Mouse (Mus musculus): ENCODE results near the gene Lrpap1. TPM values are rescaled to one million over a fixed set of nuclear protein-coding genes. Genes with fewer than 3 reads are reported as not detected.

The Lrpap1 gene
- polyA plus RNA-seq, 1 experiment from 2014 or later: 104 TPM

GRCm38 (mm10) chr5:35060098-35060497, 45.5 kb downstream of the Lrpap1 start:
- Histone ChIP-seq H3K4me1 (replicated peaks; ENCODE audit: control insufficient read depth, insufficient read depth, low read length) (peaks cover 6% of the 10 kb centered on the region; the same call in 1 of the 2 replicates), H3K36me3 (ENCODE audit: control insufficient read depth, insufficient read depth, low read length) (no peaks in the 10 kb centered on the region), H3K4me2 (replicated peaks; ENCODE audit: low read depth, low read length) (no peak overlapping the region), H3K27ac (ENCODE audit: low read depth, low read length) (no peak overlapping the region), H3K9me3 (ENCODE audit: control insufficient read depth, low read length) (no peaks in the 10 kb centered on the region), H3K9ac (ENCODE audit: low read depth, low read length) (no peak overlapping the region), H3K27me3 (ENCODE audit: control insufficient read depth, insufficient read depth, low read length) (peaks cover 12% of the 10 kb centered on the region), H3K4me3 (ENCODE audit: low read depth, low read length) (no peak overlapping the region)
- ATAC-seq (ENCODE audit: low FRiP score) (no peak), DNase-seq (ENCODE audit: low spot score) (no peak)
- WGBS: 73% methylated on average over 3 of the region's 3 CpGs

DNA sequence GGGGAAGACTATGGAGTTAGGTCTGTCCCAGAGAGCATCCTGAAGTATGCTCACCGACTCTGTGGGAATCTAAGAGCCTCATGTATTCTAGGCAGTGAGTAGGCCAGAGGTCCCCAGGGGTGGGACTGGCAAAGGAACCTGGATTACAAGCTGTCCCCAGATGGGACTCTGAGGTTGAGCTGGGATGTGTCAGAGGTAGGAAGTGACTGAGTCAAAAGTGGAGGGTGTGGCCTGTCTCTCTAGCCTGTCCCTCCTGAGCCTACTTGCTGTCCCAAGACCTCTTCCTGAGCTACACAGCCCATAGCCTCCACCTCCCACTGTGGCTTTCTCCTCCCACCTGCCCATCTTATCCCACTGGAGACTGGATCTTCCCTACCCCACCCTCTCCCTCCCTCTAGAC, 47.4 kb downstream of the Lrpap1 start:
- Histone ChIP-seq H3K4me3 (ENCODE audit: low read depth, low read length) (no peak overlapping the region), H3K27ac (ENCODE audit: low read depth, low read length) (no peak overlapping the region), H3K36me3 (ENCODE audit: control insufficient read depth, insufficient read depth, low read length) (no peaks in the 10 kb centered on the region), H3K4me2 (replicated peaks; ENCODE audit: low read depth, low read length) (no peak overlapping the region), H3K4me1 (replicated peaks; ENCODE audit: control insufficient read depth, insufficient read depth, low read length) (peaks cover 6% of the 10 kb centered on the region; the same call in 1 of the 2 replicates), H3K9me3 (ENCODE audit: control insufficient read depth, low read length) (no peaks in the 10 kb centered on the region), H3K27me3 (ENCODE audit: control insufficient read depth, insufficient read depth, low read length) (peaks cover 12% of the 10 kb centered on the region), H3K9ac (ENCODE audit: low read depth, low read length) (no peak overlapping the region)
- DNase-seq (ENCODE audit: low spot score) (no peak), ATAC-seq (ENCODE audit: low FRiP score) (no peak)
- 71% methylated on average over 1 of the region's 1 CpGs for WGBS

DNA sequence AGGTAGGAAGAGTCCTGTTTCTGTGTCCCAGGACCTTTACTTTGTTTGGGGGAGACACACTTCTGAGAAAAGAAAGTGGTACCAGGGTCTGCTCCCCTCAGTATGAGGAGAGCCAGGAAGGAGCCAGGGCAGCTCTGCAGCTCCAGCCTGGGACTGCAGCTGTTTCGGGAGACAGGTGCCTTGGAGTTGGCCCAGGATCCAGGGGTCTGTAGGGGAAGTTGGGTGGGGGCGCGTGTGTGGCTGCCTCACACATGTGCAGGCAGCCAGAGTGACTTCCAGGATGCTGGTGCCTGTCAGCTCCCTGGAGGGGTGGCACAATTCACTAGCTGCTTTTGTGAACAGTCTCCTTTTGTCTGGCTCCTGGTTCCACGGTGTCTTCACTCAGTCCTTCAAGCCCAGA, 48.0 kb downstream of the Lrpap1 start:
- Histone ChIP-seq H3K4me2 (replicated peaks; ENCODE audit: low read depth, low read length) (peak overlapping the region; percentile 97), H3K9me3 (ENCODE audit: control insufficient read depth, low read length) (no peaks in the 10 kb centered on the region), H3K36me3 (ENCODE audit: control insufficient read depth, insufficient read depth, low read length) (no peaks in the 10 kb centered on the region), H3K27me3 (ENCODE audit: control insufficient read depth, insufficient read depth, low read length) (peaks cover 12% of the 10 kb centered on the region), H3K27ac (ENCODE audit: low read depth, low read length) (no peak overlapping the region), H3K4me3 (ENCODE audit: low read depth, low read length) (peak overlapping the region; percentile 49), H3K4me1 (replicated peaks; ENCODE audit: control insufficient read depth, insufficient read depth, low read length) (peaks cover 6% of the 10 kb centered on the region; the same call in 1 of the 2 replicates), H3K9ac (ENCODE audit: low read depth, low read length) (no peak overlapping the region)
- ATAC-seq (ENCODE audit: low FRiP score) (no peak), DNase-seq (ENCODE audit: low spot score) (peak; percentile 20)
- WGBS: 15% methylated on average over 4 of the region's 4 CpGs

DNA sequence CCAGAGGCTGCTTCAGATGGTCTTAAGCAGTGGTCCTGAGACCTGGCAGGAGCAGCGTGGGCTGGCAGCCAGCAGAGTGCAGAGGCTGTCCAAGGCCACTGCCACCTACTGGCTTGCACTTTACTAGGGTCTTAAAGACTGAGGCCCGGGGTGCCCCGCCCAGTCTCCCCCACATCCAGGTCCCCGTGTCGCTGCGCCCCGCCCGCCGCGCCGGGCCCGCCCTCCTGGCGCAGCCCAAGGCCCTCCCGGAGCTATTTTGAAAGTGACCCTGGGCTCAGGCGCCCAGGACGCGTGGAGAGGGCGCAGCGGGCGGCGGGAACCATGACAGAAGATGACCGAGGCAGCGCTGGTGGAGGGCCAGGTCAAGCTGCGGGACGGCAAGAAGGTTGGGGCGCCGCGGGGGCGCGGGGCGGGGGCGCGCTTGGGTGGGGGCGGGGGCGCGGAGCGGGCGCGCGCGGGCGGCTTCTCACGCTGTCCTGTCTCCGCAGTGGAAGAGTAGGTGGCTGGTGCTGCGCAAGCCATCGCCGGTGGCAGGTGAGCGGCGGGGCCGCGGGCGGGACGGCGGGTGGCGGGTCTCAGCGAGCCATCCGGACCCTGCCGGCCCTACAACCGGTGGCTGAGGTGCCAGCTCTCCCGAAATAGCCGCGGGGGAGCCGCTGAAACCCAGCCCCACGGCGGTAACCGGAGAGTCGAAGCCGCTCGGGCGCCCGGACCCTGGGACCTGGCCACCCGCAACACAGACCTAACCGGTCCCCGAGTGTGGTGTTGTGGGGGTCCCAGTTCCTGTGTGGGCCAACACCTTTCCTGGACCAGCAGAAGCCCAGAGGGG, 48.7 kb downstream of the Lrpap1 start, which contains the start of gene Dok7:
Gene Dok7, plus strand, starts transcription at position 163 of the 829 bp plus-strand sequence.
- no peak within 1 kb of the TSS for H3K27ac ChIP-seq (ENCODE audit: low read depth, low read length)
- WGBS: under 1% methylated on average over 42 of the region's 74 CpGs
- DNase-seq (ENCODE audit: low spot score) (peak; percentile 57), ATAC-seq (ENCODE audit: low FRiP score) (peak; percentile 33; the same call in 1 of the 2 replicates)
- H3K27me3 ChIP-seq (ENCODE audit: control insufficient read depth, insufficient read depth, low read length): peaks cover 12% of the 10 kb centered on the region
- peaks cover 6% of the 10 kb centered on the region; the same call in 1 of the 2 replicates for H3K4me1 ChIP-seq (replicated peaks; ENCODE audit: control insufficient read depth, insufficient read depth, low read length)
- H3K9me3 ChIP-seq (ENCODE audit: control insufficient read depth, low read length): no peaks in the 10 kb centered on the region
- peak within 1 kb of the TSS; percentile 63 for H3K9ac ChIP-seq (ENCODE audit: low read depth, low read length)
- peak within 1 kb of the TSS; percentile 97 for H3K4me2 ChIP-seq (replicated peaks; ENCODE audit: low read depth, low read length)
- H3K4me3 ChIP-seq (ENCODE audit: low read depth, low read length): peak within 1 kb of the TSS; percentile 49
- no peaks in the 10 kb centered on the region for H3K36me3 ChIP-seq (ENCODE audit: control insufficient read depth, insufficient read depth, low read length)

DNA sequence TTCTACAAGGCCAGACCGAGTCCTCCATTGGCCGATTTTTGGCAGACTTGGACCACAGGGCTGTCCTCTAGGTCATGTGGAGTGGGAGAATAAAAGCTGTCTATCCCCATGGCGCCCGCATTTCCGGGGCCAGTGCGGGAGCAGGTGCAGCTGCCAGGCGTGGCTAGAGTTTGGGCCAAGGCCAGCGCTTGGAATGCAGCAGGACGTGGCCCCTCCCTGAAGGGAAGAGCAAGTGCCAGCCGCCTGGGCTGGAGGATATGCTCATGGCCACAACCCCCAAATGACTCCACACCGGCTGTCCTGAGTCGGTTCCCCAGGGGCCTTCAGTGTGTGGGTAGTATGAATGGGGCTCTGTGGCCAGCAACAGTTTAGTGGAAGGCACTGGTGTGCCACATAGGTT, 50.5 kb downstream of the Lrpap1 start:
- H3K27me3 ChIP-seq (ENCODE audit: control insufficient read depth, insufficient read depth, low read length): peaks cover 12% of the 10 kb centered on the region
- no peaks in the 10 kb centered on the region for H3K9me3 ChIP-seq (ENCODE audit: control insufficient read depth, low read length)
- no peak overlapping the region for H3K4me3 ChIP-seq (ENCODE audit: low read depth, low read length)
- no peak for DNase-seq (ENCODE audit: low spot score)
- ATAC-seq (ENCODE audit: low FRiP score): no peak
- H3K9ac ChIP-seq (ENCODE audit: low read depth, low read length): no peak overlapping the region
- 80% methylated on average over 12 of the region's 12 CpGs for WGBS
- peaks cover 6% of the 10 kb centered on the region; the same call in 1 of the 2 replicates for H3K4me1 ChIP-seq (replicated peaks; ENCODE audit: control insufficient read depth, insufficient read depth, low read length)
- H3K36me3 ChIP-seq (ENCODE audit: control insufficient read depth, insufficient read depth, low read length): no peaks in the 10 kb centered on the region
- H3K4me2 ChIP-seq (replicated peaks; ENCODE audit: low read depth, low read length): no peak overlapping the region
- H3K27ac ChIP-seq (ENCODE audit: low read depth, low read length): no peak overlapping the region

- no peak overlapping the region for H3K27ac ChIP-seq (ENCODE audit: low read depth, low read length)
- WGBS: 74% methylated on average over 3 of the region's 3 CpGs
- H3K9ac ChIP-seq (ENCODE audit: low read depth, low read length): no peak overlapping the region
- no peak for DNase-seq (ENCODE audit: low spot score)
- H3K4me3 ChIP-seq (ENCODE audit: low read depth, low read length): no peak overlapping the region
- peaks cover 6% of the 10 kb centered on the region; the same call in 1 of the 2 replicates for H3K4me1 ChIP-seq (replicated peaks; ENCODE audit: control insufficient read depth, insufficient read depth, low read length)
- ATAC-seq (ENCODE audit: low FRiP score): no peak
- peaks cover 12% of the 10 kb centered on the region for H3K27me3 ChIP-seq (ENCODE audit: control insufficient read depth, insufficient read depth, low read length)
- H3K9me3 ChIP-seq (ENCODE audit: control insufficient read depth, low read length): no peaks in the 10 kb centered on the region
- no peaks in the 10 kb centered on the region for H3K36me3 ChIP-seq (ENCODE audit: control insufficient read depth, insufficient read depth, low read length)
- no peak overlapping the region for H3K4me2 ChIP-seq (replicated peaks; ENCODE audit: low read depth, low read length)
Observed at GRCm38 (mm10) chr5:35054628-35055027, 50.9 kb downstream of the Lrpap1 start.

DNA sequence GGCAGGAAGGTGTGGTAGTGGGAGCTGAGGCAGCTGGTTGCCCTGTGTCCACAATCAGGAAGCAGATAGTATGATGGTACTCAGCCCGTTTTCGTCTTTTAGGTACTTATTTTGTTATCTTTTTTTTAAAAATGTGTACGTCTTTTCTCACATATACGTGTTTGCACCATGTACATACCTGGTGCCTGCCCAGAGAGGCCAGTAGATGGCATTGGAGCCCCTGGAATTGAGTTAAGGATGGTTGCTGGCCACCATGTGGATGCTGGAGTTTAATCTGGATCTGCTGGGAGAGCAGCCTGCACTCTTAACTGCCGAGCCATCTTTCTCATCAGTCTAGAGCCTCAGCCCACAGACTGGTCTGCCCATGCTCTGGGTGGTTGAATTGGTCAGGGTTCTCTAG, 55.0 kb downstream of the Lrpap1 start:
- Histone ChIP-seq H3K9me3 (ENCODE audit: control insufficient read depth, low read length) (no peaks in the 10 kb centered on the region), H3K4me1 (replicated peaks; ENCODE audit: control insufficient read depth, insufficient read depth, low read length) (no peaks in the 10 kb centered on the region), H3K36me3 (ENCODE audit: control insufficient read depth, insufficient read depth, low read length) (no peaks in the 10 kb centered on the region), H3K27me3 (ENCODE audit: control insufficient read depth, insufficient read depth, low read length) (no peaks in the 10 kb centered on the region; the same call in 1 of the 2 replicates), H3K9ac (ENCODE audit: low read depth, low read length) (no peak overlapping the region), H3K27ac (ENCODE audit: low read depth, low read length) (no peak overlapping the region), H3K4me3 (ENCODE audit: low read depth, low read length) (no peak overlapping the region), H3K4me2 (replicated peaks; ENCODE audit: low read depth, low read length) (no peak overlapping the region)
- ATAC-seq (ENCODE audit: low FRiP score): no peak
- DNase-seq (ENCODE audit: low spot score): no peak
- 72% methylated on average over 5 of the region's 5 CpGs for WGBS

GRCm38 (mm10) chr5:35043110-35043451, 62.5 kb downstream of the Lrpap1 start:
- ATAC-seq (ENCODE audit: low FRiP score): peak; percentile 73; the same call in 1 of the 2 replicates
- no peak overlapping the region for H3K9ac ChIP-seq (ENCODE audit: low read depth, low read length)

More at GRCm38 (mm10) chr5:35043110-35043451, 62.5 kb downstream of the Lrpap1 start:
- Histone ChIP-seq H3K4me3 (ENCODE audit: low read depth, low read length) (no peak overlapping the region), H3K36me3 (ENCODE audit: control insufficient read depth, insufficient read depth, low read length) (no peaks in the 10 kb centered on the region), H3K27me3 (ENCODE audit: control insufficient read depth, insufficient read depth, low read length) (no peaks in the 10 kb centered on the region), H3K4me2 (replicated peaks; ENCODE audit: low read depth, low read length) (no peak overlapping the region), H3K9me3 (ENCODE audit: control insufficient read depth, low read length) (no peaks in the 10 kb centered on the region), H3K27ac (ENCODE audit: low read depth, low read length) (no peak overlapping the region), H3K4me1 (replicated peaks; ENCODE audit: control insufficient read depth, insufficient read depth, low read length) (no peaks in the 10 kb centered on the region)
- WGBS: 33% methylated on average over 1 of the region's 1 CpGs
- peak; percentile 87 for DNase-seq (ENCODE audit: low spot score)
